Mouse (Mus musculus) myocyte (in vitro differentiated cells): ENCODE measurements at regions not wholly inside any gene's neighbourhood (a gene's known extent, or its start where the extent isn't known, plus 50 kb on each side); places are given as distances from the start of the nearest gene placed in this dataset.

Experiments
- POLR2A ChIP-seq: IDR thresholded peaks from one replicate; pipeline ENCODE4 v1.6.1; 2011; ENCODE audit warnings: low read depth, mild to moderate bottlenecking, control low read depth, moderate library complexity; ENCODE audit not compliant: insufficient read length
- REST ChIP-seq: IDR thresholded peaks from one replicate; pipeline ENCODE4 v1.6.1; 2011; ENCODE audit warnings: mild to moderate bottlenecking, control low read depth, moderate library complexity; ENCODE audit not compliant: insufficient read depth, insufficient read length
- TCF3 ChIP-seq: IDR thresholded peaks from one replicate; pipeline ENCODE4 v1.6.1; 2011; ENCODE audit warnings: low read depth, control low read depth; ENCODE audit not compliant: insufficient read length

GRCm38 (mm10) chr10:43822615-43823014 lies 78.9 kb downstream of the Qrsl1 start:
- TF ChIP-seq POLR2A (no peak), REST (no peak), TCF3 (no peak)
